Mouse (Mus musculus): ENCODE measurements around the gene Ninj2. TPM values are rescaled to one million over a fixed set of nuclear protein-coding genes. Genes with fewer than 3 reads are reported as not detected.

The Ninj2 gene
- polyA plus RNA-seq, 1 experiment from 2014 or later: not detected

GRCm38 (mm10) chr6:120183771-120184170 lies 90.6 kb downstream of the Ninj2 start:
- ATAC-seq: no peak
- Histone ChIP-seq H3K4me1 (replicated peaks; ENCODE audit: control insufficient read depth, insufficient read depth, low read length) (no peaks in the 10 kb centered on the region), H3K4me3 (ENCODE audit: low read depth, low read length) (no peak overlapping the region), H3K9me3 (ENCODE audit: control insufficient read depth) (no peaks in the 10 kb centered on the region), H3K9ac (ENCODE audit: low read depth, low read length) (no peak overlapping the region), H3K36me3 (ENCODE audit: control insufficient read depth, insufficient read depth) (no peaks in the 10 kb centered on the region), H3K27me3 (replicated peaks; ENCODE audit: control insufficient read depth, insufficient read depth, low read length) (no peaks in the 10 kb centered on the region), H3K27ac (ENCODE audit: low read depth, low read length) (no peak overlapping the region), H3K4me2 (replicated peaks; ENCODE audit: low read depth) (no peak overlapping the region)
- TF ChIP-seq CTCF (IDR thresholded peaks at IDR 0.05; ENCODE audit: low read depth): no peak
- 95% methylated on average over 4 of the region's 4 CpGs for WGBS

- no peaks in the 10 kb centered on the region for H3K9me3 ChIP-seq (ENCODE audit: control insufficient read depth)
- no peak overlapping the region for H3K9ac ChIP-seq (ENCODE audit: low read depth, low read length)
- TF ChIP-seq CTCF (IDR thresholded peaks at IDR 0.05; ENCODE audit: low read depth): no peak
- no peaks in the 10 kb centered on the region for H3K4me1 ChIP-seq (replicated peaks; ENCODE audit: control insufficient read depth, insufficient read depth, low read length)
- H3K4me3 ChIP-seq (ENCODE audit: low read depth, low read length): no peak overlapping the region
- H3K4me2 ChIP-seq (replicated peaks; ENCODE audit: low read depth): no peak overlapping the region
- H3K27me3 ChIP-seq (replicated peaks; ENCODE audit: control insufficient read depth, insufficient read depth, low read length): no peaks in the 10 kb centered on the region
- no peak overlapping the region for H3K27ac ChIP-seq (ENCODE audit: low read depth, low read length)
- no peak for ATAC-seq
- H3K36me3 ChIP-seq (ENCODE audit: control insufficient read depth, insufficient read depth): no peaks in the 10 kb centered on the region
- 82% methylated on average over 12 of the region's 12 CpGs for WGBS
These were observed 92.0 kb downstream of the Ninj2 start for GRCm38 (mm10) chr6:120185012-120185730.

GRCm38 (mm10) chr6:120185756-120186155 lies 92.6 kb downstream of the Ninj2 start:
- Histone ChIP-seq H3K4me1 (replicated peaks; ENCODE audit: control insufficient read depth, insufficient read depth, low read length) (no peaks in the 10 kb centered on the region), H3K27ac (ENCODE audit: low read depth, low read length) (no peak overlapping the region), H3K4me3 (ENCODE audit: low read depth, low read length) (no peak overlapping the region), H3K9me3 (ENCODE audit: control insufficient read depth) (no peaks in the 10 kb centered on the region), H3K36me3 (ENCODE audit: control insufficient read depth, insufficient read depth) (no peaks in the 10 kb centered on the region), H3K27me3 (replicated peaks; ENCODE audit: control insufficient read depth, insufficient read depth, low read length) (no peaks in the 10 kb centered on the region), H3K4me2 (replicated peaks; ENCODE audit: low read depth) (no peak overlapping the region), H3K9ac (ENCODE audit: low read depth, low read length) (no peak overlapping the region)
- 68% methylated on average over 7 of the region's 7 CpGs for WGBS
- no peak for TF ChIP-seq CTCF (IDR thresholded peaks at IDR 0.05; ENCODE audit: low read depth)
- ATAC-seq: no peak

GRCm38 (mm10) chr6:120186594-120186993 lies 93.4 kb downstream of the Ninj2 start:
- no peak overlapping the region for H3K4me3 ChIP-seq (ENCODE audit: low read depth, low read length)
- 0 out of 2 replicates have a peak, but pooled peaks cover 1% of the 10 kb centered on the region for H3K4me1 ChIP-seq (replicated peaks; ENCODE audit: control insufficient read depth, insufficient read depth, low read length)
- H3K4me2 ChIP-seq (replicated peaks; ENCODE audit: low read depth): no peak overlapping the region
- no peaks in the 10 kb centered on the region for H3K27me3 ChIP-seq (replicated peaks; ENCODE audit: control insufficient read depth, insufficient read depth, low read length)
- no peak for TF ChIP-seq CTCF (IDR thresholded peaks at IDR 0.05; ENCODE audit: low read depth)
- no peak overlapping the region for H3K9ac ChIP-seq (ENCODE audit: low read depth, low read length)
- H3K9me3 ChIP-seq (ENCODE audit: control insufficient read depth): no peaks in the 10 kb centered on the region
- no peaks in the 10 kb centered on the region for H3K36me3 ChIP-seq (ENCODE audit: control insufficient read depth, insufficient read depth)
- no peak overlapping the region for H3K27ac ChIP-seq (ENCODE audit: low read depth, low read length)
- 51% methylated on average over 3 of the region's 3 CpGs for WGBS
- no peak for ATAC-seq

- TF ChIP-seq CTCF (IDR thresholded peaks at IDR 0.05; ENCODE audit: low read depth): no peak
- WGBS: 35% methylated on average over 18 of the region's 18 CpGs
- no peak overlapping the region for H3K9ac ChIP-seq (ENCODE audit: low read depth, low read length)
- H3K9me3 ChIP-seq (ENCODE audit: control insufficient read depth): no peaks in the 10 kb centered on the region
- no peaks in the 10 kb centered on the region for H3K36me3 ChIP-seq (ENCODE audit: control insufficient read depth, insufficient read depth)
- H3K27ac ChIP-seq (ENCODE audit: low read depth, low read length): no peak overlapping the region
- no peak overlapping the region for H3K4me3 ChIP-seq (ENCODE audit: low read depth, low read length)
- H3K27me3 ChIP-seq (replicated peaks; ENCODE audit: control insufficient read depth, insufficient read depth, low read length): no peaks in the 10 kb centered on the region
- peak overlapping the region; percentile 24 for H3K4me2 ChIP-seq (replicated peaks; ENCODE audit: low read depth)
- H3K4me1 ChIP-seq (replicated peaks; ENCODE audit: control insufficient read depth, insufficient read depth, low read length): peaks cover 4% of the 10 kb centered on the region; the same call in 1 of the 2 replicates
- ATAC-seq: no peak
These were observed 94.5 kb downstream of the Ninj2 start for GRCm38 (mm10) chr6:120187587-120188176.

- Histone ChIP-seq H3K9ac (ENCODE audit: low read depth, low read length) (no peak overlapping the region), H3K27me3 (replicated peaks; ENCODE audit: control insufficient read depth, insufficient read depth, low read length) (no peaks in the 10 kb centered on the region), H3K27ac (ENCODE audit: low read depth, low read length) (no peak overlapping the region), H3K4me3 (ENCODE audit: low read depth, low read length) (no peak overlapping the region), H3K4me2 (replicated peaks; ENCODE audit: low read depth) (no peak overlapping the region), H3K9me3 (ENCODE audit: control insufficient read depth) (no peaks in the 10 kb centered on the region), H3K4me1 (replicated peaks; ENCODE audit: control insufficient read depth, insufficient read depth, low read length) (peaks cover 4% of the 10 kb centered on the region; the same call in 1 of the 2 replicates), H3K36me3 (ENCODE audit: control insufficient read depth, insufficient read depth) (no peaks in the 10 kb centered on the region)
- WGBS: 44% methylated on average over 24 of the region's 24 CpGs
- no peak for ATAC-seq
- peak; percentile 41 for TF ChIP-seq CTCF (IDR thresholded peaks at IDR 0.05; ENCODE audit: low read depth)
These were observed 95.5 kb downstream of the Ninj2 start for GRCm38 (mm10) chr6:120188376-120189235.

Measured in intestine, postnatal 0 days (tissue).